Mouse (Mus musculus) C2C12 (cell line): ENCODE measurements around the gene Atxn2.

Experiments used
- CEBPB ChIP-seq: IDR thresholded peaks from one replicate; pipeline ENCODE4 v1.6.1; 2011; ENCODE audit warnings: low read depth, mild to moderate bottlenecking, control low read depth, moderate library complexity
- CTCF ChIP-seq: IDR thresholded peaks from one replicate; pipeline ENCODE4 v1.5.1; 2011; ENCODE audit not compliant: control insufficient read depth, insufficient read depth, insufficient read length
- MAX ChIP-seq: IDR thresholded peaks from one replicate; pipeline ENCODE4 v1.6.1; 2011; ENCODE audit warnings: mild to moderate bottlenecking, control low read depth

DNA sequence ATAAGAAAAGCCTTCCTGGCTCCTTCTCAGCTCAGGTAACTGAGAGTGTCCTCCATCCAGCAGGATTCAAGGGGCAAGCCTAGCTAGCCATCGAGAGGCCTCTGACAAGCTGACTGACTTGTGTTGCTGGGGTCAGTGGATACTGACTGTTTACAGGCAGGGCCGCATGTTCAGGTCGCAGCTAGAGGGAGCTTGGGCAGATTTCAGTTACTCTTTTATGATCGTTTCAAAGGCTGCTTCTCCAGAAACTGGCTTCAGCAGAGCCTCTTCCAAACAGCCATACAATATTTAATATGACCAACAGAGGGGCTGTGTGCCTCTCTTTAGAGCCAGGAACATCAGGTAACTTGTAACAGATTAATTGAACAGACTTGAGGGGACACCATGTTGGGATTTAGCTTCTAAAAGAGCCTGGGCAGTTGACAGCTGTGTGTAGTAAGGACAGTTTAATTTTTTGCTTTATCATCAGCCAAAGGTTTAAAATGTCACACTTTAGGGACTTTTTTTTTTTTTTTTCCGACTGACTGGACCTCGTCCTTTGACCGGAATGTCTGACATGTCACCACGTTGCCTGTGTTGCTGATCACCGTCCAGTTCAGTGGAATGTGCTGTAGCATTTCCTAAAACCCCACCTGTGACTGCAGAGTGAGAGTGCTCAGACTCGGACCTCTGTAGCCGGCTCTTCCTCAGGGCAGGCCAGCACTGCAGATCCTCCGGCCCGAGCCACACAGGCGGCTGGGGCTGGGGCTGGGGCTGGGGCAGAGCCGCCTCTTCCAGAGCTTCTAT, 24.8 kb upstream of the Atxn2 start:
- TF ChIP-seq CTCF: peak; percentile 14
- TF ChIP-seq MAX: no peak
- no peak for TF ChIP-seq CEBPB
